Mouse (Mus musculus) CH12.LX (cell line): ENCODE measurements around the gene Dcaf12.

Source experiments
- BHLHE40 ChIP-seq: IDR thresholded peaks from 2 replicates; pipeline ENCODE4 v1.6.1; 2011; ENCODE audit warnings: mild to moderate bottlenecking, low read depth, low read length, improper control_type of control experiment
- CHD1 ChIP-seq: IDR thresholded peaks from 2 replicates; pipeline ENCODE4 v1.6.1; 2012; ENCODE audit warnings: low read depth, low read length, improper control_type of control experiment, inconsistent platforms
- CTCF ChIP-seq, 2 experiments: IDR thresholded peaks in 1 of 2; conservative IDR thresholded peaks in 1 of 2; 2 replicates each; pipeline ENCODE4 v1.5.1; 2011 to 2012; ENCODE audit warnings: low read depth in 2 of 2, low read length in 2 of 2, improper control_type of control experiment in 1 of 2, inconsistent platforms in 1 of 2, mild to moderate bottlenecking in 1 of 2, moderate library complexity in 1 of 2
- ELF1 ChIP-seq: IDR thresholded peaks from 2 replicates; pipeline ENCODE4 v1.6.1; 2014; ENCODE audit warnings: low read depth, mild to moderate bottlenecking, inconsistent platforms, low read length, improper control_type of control experiment
- MAFK ChIP-seq: IDR thresholded peaks from 2 replicates; pipeline ENCODE4 v1.6.1; 2011; ENCODE audit warnings: low read length, improper control_type of control experiment; ENCODE audit not compliant: insufficient replicate concordance
- POLR2A ChIP-seq: IDR thresholded peaks from 2 replicates; pipeline ENCODE4 v1.6.1; 2011; ENCODE audit warnings: low read depth, mild to moderate bottlenecking, improper control_type of control experiment, low read length
- RCOR1 ChIP-seq: conservative IDR thresholded peaks from 2 replicates; pipeline ENCODE4 v1.6.1; 2012; ENCODE audit warnings: low read depth, mild to moderate bottlenecking, inconsistent platforms, low read length, improper control_type of control experiment
- TCF12 ChIP-seq: IDR thresholded peaks from 2 replicates; pipeline ENCODE4 v1.6.1; 2014; ENCODE audit warnings: low read depth, mild to moderate bottlenecking, inconsistent platforms, low read length, improper control_type of control experiment

DNA sequence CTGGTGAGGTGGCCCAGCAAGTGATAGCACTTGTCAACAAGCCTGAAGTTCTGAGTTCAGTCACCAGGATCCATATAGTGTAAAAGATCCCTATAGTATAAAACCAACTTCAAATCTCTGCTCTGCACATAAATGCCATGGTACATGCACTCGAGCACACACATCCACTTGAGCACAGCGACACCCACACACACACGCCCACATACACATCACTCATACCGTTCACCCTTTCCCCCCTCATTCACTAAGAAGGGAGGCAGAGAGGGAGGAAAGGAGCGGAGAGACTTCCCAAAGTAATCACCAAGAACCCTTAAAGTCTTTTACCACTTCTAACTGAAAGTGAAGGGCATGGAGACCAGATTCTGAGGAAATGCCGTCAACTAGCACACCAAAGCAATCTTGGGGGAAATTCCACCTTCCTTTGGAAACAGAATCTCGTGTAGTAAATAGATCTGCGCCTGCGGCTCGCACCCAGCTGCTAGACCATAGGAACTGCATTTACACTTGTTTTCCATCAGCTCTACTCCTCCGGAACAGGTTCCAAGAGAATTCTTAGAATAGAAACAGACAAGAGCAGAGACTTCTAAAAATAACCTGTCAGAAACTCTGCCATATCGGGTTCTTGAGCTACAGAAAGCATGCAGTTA lies 59.0 kb downstream of the Dcaf12 start:
- no peak for TF ChIP-seq ELF1
- TF ChIP-seq POLR2A = no peak
- TF ChIP-seq MAFK = no peak
- TF ChIP-seq TCF12 = no peak
- no peak for TF ChIP-seq CTCF (conservative IDR thresholded peaks at IDR 0.05 in 1 of 2, IDR thresholded peaks at IDR 0.05 in 1 of 2; ENCODE audit: low read depth in 2 of 2, low read length in 2 of 2)
- no peak for TF ChIP-seq BHLHE40
- TF ChIP-seq RCOR1 = no peak
- no peak for TF ChIP-seq CHD1
